Comparison of ENCODE assay signal across 7 mouse cellular contexts in the genomic region with DNA sequence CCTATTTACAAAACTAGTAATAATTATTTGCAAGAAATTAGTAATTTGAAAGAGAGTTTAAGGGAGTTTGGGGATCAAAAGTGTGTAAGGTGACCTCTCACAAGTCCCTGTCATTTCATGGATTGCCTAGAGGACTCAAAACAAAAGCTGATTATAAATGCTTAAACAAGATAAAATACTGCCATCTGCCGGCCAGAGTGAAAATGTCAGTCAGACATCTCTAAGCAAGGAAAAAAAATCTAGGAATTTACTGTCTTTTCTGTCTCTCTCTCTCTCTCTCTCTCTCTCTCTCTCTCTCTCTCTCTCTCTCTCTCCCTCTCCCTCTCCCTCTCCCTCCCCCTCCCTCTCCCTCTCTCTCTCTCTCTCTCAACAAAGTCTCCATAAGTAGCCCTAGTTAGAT. TPM values are rescaled to one million over a fixed set of nuclear protein-coding genes. Genes with fewer than 3 reads are reported as not detected.
DNase-seq lines count a peak whose midpoint lies in the region; ATAC-seq lines count a peak whose summit lies in the region.

No protein-coding gene starts in this region.

- no peak overlapping the region for H3K27ac ChIP-seq in midbrain, embryonic 10.5 days (replicated peaks)
- no peak overlapping the region for H3K27ac ChIP-seq in midbrain, embryonic 16.5 days (ENCODE audit: low read length)

- no peak overlapping the region for H3K9ac ChIP-seq in midbrain, embryonic 16.5 days (ENCODE audit: low read depth, low read length)

- 0% methylated on average over 1 of the region's 1 CpGs for WGBS in midbrain, embryonic 10.5 days
- 0% methylated on average over 1 of the region's 1 CpGs for WGBS in midbrain, embryonic 16.5 days

- no peaks in the 10 kb centered on the region for H3K9me3 ChIP-seq in midbrain, embryonic 10.5 days (replicated peaks)
- H3K9me3 ChIP-seq in midbrain, embryonic 16.5 days (replicated peaks; ENCODE audit: control insufficient read depth, low read length, poor library complexity, severe bottlenecking) = no peaks in the 10 kb centered on the region

- no peaks in the 10 kb centered on the region for H3K27me3 ChIP-seq in midbrain, embryonic 10.5 days (ENCODE audit: low read depth, poor library complexity, severe bottlenecking)
- H3K27me3 ChIP-seq in midbrain, embryonic 16.5 days (ENCODE audit: control insufficient read depth, insufficient read depth, low read depth, low read length) = no peaks in the 10 kb centered on the region

- no peaks in the 10 kb centered on the region for H3K36me3 ChIP-seq in midbrain, embryonic 10.5 days
- H3K36me3 ChIP-seq in midbrain, embryonic 16.5 days (ENCODE audit: control insufficient read depth, insufficient read depth, low read length) = no peaks in the 10 kb centered on the region

- H3K4me1 ChIP-seq in midbrain, embryonic 10.5 days = peaks cover 38% of the 10 kb centered on the region
- H3K4me1 ChIP-seq in midbrain, embryonic 16.5 days (ENCODE audit: control insufficient read depth, insufficient read depth, low read length) = peaks cover 20% of the 10 kb centered on the region

- intact Hi-C loops in left cerebral cortex, postnatal 25 days (cut with DNase I) = loop anchor here (2.0 kb wide), 1 partner anchor 181 kb away; no protein-coding TSS in a partner anchor

- H3K4me2 ChIP-seq in midbrain, embryonic 16.5 days (ENCODE audit: low read length) = no peak overlapping the region

- no peak overlapping the region for H3K4me3 ChIP-seq in midbrain, embryonic 10.5 days
- H3K4me3 ChIP-seq in midbrain, embryonic 16.5 days (ENCODE audit: low read depth, low read length) = no peak overlapping the region

- no peak for ATAC-seq in midbrain, embryonic 16.5 days

- DNase-seq in midbrain, embryonic 10.5 days (ENCODE audit: low spot score) = peak; percentile 52
- DNase-seq in MN1 (ENCODE audit: low spot score) = peak; percentile 82
- DNase-seq in brain, embryonic 18.5 days (ENCODE audit: low read depth, low spot score) = peak; percentile 47
- peak; percentile 72 for DNase-seq in gastrocnemius, postnatal 10 days
- peak; percentile 78 to 86 for DNase-seq in left cerebral cortex, postnatal 25 days (ENCODE audit: low spot score in 2 of 2)
- DNase-seq in right cerebral cortex, postnatal 14 days = peak; percentile 84

RNA-seq across cellular contexts. Expression of gene Wdfy3, which starts 4.4 kb away (rescaled TPM):
- 18.2 and 22.7 TPM in 2 replicates for polyA plus RNA-seq in midbrain, embryonic 10.5 days (2016; fragmentation: Nextera tagmentation; extraction: Ambion mirVana)
- polyA plus RNA-seq in midbrain, embryonic 16.5 days (2015; fragmentation: Nextera tagmentation; extraction: Ambion mirVana) = 27.0 and 31.1 TPM in 2 replicates
- total RNA-seq in gastrocnemius, postnatal 10 days (2021) = 10 to 100 TPM; 26.0 to 33.0 TPM
- total RNA-seq in left cerebral cortex, postnatal 25 days (2021) = 100 to 1,000 TPM; 125 to 129 TPM
